Mouse (Mus musculus): Measurements from ENCODE around the gene Clip2. TPM values are rescaled to one million over a fixed set of nuclear protein-coding genes. Genes with fewer than 3 reads are reported as not detected.
A peak's percentile ranks its signal among the peaks of the same experiment; 100 is the strongest.

The Clip2 gene
- polyA plus RNA-seq, 1 experiment from 2014 or later = 6.8 TPM

GRCm38 (mm10) chr5:134444473-134444872, 107.8 kb downstream of the Clip2 start:
- Histone ChIP-seq H3K4me1 (peaks cover 29% of the 10 kb centered on the region), H3K27ac (replicated peaks) (peak overlapping the region; percentile 54; the same call in 1 of the 2 replicates), H3K36me3 (replicated peaks) (peaks cover 91% of the 10 kb centered on the region), H3K9me3 (peaks cover 22% of the 10 kb centered on the region), H3K27me3 (replicated peaks; ENCODE audit: low read depth, poor library complexity, severe bottlenecking) (no peaks in the 10 kb centered on the region), H3K4me3 (no peak overlapping the region)
- DNase-seq (ENCODE audit: low spot score) = no peak
- WGBS = 93% methylated on average over 7 of the region's 7 CpGs

GRCm38 (mm10) chr5:134442066-134442465, 110.2 kb downstream of the Clip2 start:
- no peak overlapping the region for H3K27ac ChIP-seq (replicated peaks)
- H3K4me3 ChIP-seq = no peak overlapping the region
- peaks cover 96% of the 10 kb centered on the region for H3K36me3 ChIP-seq (replicated peaks)
- DNase-seq (ENCODE audit: low spot score) = no peak
- H3K27me3 ChIP-seq (replicated peaks; ENCODE audit: low read depth, poor library complexity, severe bottlenecking) = no peaks in the 10 kb centered on the region
- peaks cover 22% of the 10 kb centered on the region for H3K9me3 ChIP-seq
- WGBS = 90% methylated on average over 3 of the region's 3 CpGs
- peaks cover 35% of the 10 kb centered on the region for H3K4me1 ChIP-seq

- no peak overlapping the region for H3K27ac ChIP-seq (replicated peaks)
- WGBS = 81% methylated on average over 3 of the region's 3 CpGs
- H3K4me3 ChIP-seq = no peak overlapping the region
- peaks cover 39% of the 10 kb centered on the region for H3K4me1 ChIP-seq
- H3K36me3 ChIP-seq (replicated peaks) = peaks cover 94% of the 10 kb centered on the region
- H3K9me3 ChIP-seq = peaks cover 22% of the 10 kb centered on the region
- no peak for DNase-seq (ENCODE audit: low spot score)
- no peaks in the 10 kb centered on the region for H3K27me3 ChIP-seq (replicated peaks; ENCODE audit: low read depth, poor library complexity, severe bottlenecking)
Measured at GRCm38 (mm10) chr5:134441105-134441504, 111.1 kb downstream of the Clip2 start.

- Histone ChIP-seq H3K36me3 (replicated peaks) (peaks cover 94% of the 10 kb centered on the region), H3K9me3 (peaks cover 22% of the 10 kb centered on the region), H3K4me3 (no peak overlapping the region), H3K27ac (replicated peaks) (no peak overlapping the region), H3K4me1 (peaks cover 37% of the 10 kb centered on the region), H3K27me3 (replicated peaks; ENCODE audit: low read depth, poor library complexity, severe bottlenecking) (no peaks in the 10 kb centered on the region)
- 89% methylated on average over 12 of the region's 12 CpGs for WGBS
- no peak for DNase-seq (ENCODE audit: low spot score)
Measured at GRCm38 (mm10) chr5:134440098-134440497, 112.1 kb downstream of the Clip2 start.

GRCm38 (mm10) chr5:134439481-134439880, 112.8 kb downstream of the Clip2 start:
- Histone ChIP-seq H3K4me3 (no peak overlapping the region), H3K4me1 (peaks cover 30% of the 10 kb centered on the region), H3K36me3 (replicated peaks) (peaks cover 91% of the 10 kb centered on the region), H3K27ac (replicated peaks) (no peak overlapping the region), H3K27me3 (replicated peaks; ENCODE audit: low read depth, poor library complexity, severe bottlenecking) (no peaks in the 10 kb centered on the region), H3K9me3 (peaks cover 18% of the 10 kb centered on the region)
- no peak for DNase-seq (ENCODE audit: low spot score)
- 96% methylated on average over 7 of the region's 7 CpGs for WGBS

Small RNAs within 50 kb of the gene (microRNA-seq; reads per million reads assigned to microRNA genes)
- not detected for gene Gm26340
- gene Mir7228 = not detected

Other genes with a start within 250 kb of the Clip2 start
- gene Gtf2i, start 237.7 kb downstream of the Clip2 start, polyA plus RNA-seq (2016; fragmentation: Nextera tagmentation; extraction: Ambion mirVana) = 200 and 207 TPM in 2 replicates
- gene Gtf2ird1, start 95.7 kb downstream of the Clip2 start, polyA plus RNA-seq (2016; fragmentation: Nextera tagmentation; extraction: Ambion mirVana) = 114 and 122 TPM in 2 replicates
- gene Syna, start 7.7 kb upstream of the Clip2 start, polyA plus RNA-seq (2016; fragmentation: Nextera tagmentation; extraction: Ambion mirVana) = 0.10 TPM in 1 of 2 replicates, not detected in the other
- 414 and 415 TPM in 2 replicates for gene Rfc2, start 28.9 kb upstream of the Clip2 start, polyA plus RNA-seq (2016; fragmentation: Nextera tagmentation; extraction: Ambion mirVana)
- gene Lat2, start 62.6 kb upstream of the Clip2 start, polyA plus RNA-seq (2016; fragmentation: Nextera tagmentation; extraction: Ambion mirVana) = 3.4 and 3.7 TPM in 2 replicates
- gene Eif4h, start 87.1 kb upstream of the Clip2 start, polyA plus RNA-seq (2016; fragmentation: Nextera tagmentation; extraction: Ambion mirVana) = 593 and 603 TPM in 2 replicates
- 5.7 and 5.9 TPM in 2 replicates for gene Limk1, start 136.2 kb upstream of the Clip2 start, polyA plus RNA-seq (2016; fragmentation: Nextera tagmentation; extraction: Ambion mirVana)
- gene Eln, start 194.9 kb upstream of the Clip2 start, polyA plus RNA-seq (2016; fragmentation: Nextera tagmentation; extraction: Ambion mirVana) = 2.4 and 3.9 TPM in 2 replicates

Measured in embryonic facial prominence, embryonic 10.5 days (tissue).